Mouse (Mus musculus): ENCODE results near the gene Fhl2. TPM values are rescaled to one million over a fixed set of nuclear protein-coding genes. Genes with fewer than 3 reads are reported as not detected.
A peak's percentile ranks its signal among the peaks of the same experiment; 100 is the strongest.

The Fhl2 gene
- polyA plus RNA-seq, 1 experiment from 2014 or later = 228 TPM

DNA sequence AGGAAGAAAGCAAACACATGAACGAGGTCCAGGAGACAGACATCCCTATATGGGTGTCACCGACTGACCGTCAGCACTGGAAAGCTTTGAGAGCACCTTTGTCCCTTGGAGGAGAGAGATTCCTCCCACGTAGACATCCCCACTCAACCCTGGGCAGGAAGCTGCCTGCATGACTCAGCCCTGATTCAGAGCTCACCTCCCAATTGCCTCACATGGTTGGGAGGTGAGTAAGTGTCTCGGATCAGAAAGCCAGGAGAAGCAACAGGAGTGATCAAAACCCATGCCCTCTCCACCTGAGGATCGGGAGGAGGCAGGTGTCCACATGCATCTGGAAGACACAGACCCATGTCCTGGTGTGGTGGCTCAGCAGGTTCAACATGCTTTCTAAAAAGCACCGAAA lies 28.2 kb downstream of the Fhl2 start:
- WGBS = 56% methylated on average over 7 of the region's 7 CpGs
- ATAC-seq (ENCODE audit: extremely low read depth, insufficient number of reproducible peaks, low FRiP score, low TSS enrichment) = no peak
- no peak overlapping the region for H3K4me3 ChIP-seq
- H3K36me3 ChIP-seq = peaks cover 8% of the 10 kb centered on the region
- H3K9ac ChIP-seq = 0 out of 2 replicates have a peak overlapping the region, but pooled peaks have one; percentile 40
- no peaks in the 10 kb centered on the region for H3K9me3 ChIP-seq
- H3K4me2 ChIP-seq = no peak overlapping the region
- peak overlapping the region; percentile 70 for H3K27ac ChIP-seq (replicated peaks)
- no peaks in the 10 kb centered on the region for H3K27me3 ChIP-seq (replicated peaks)
- peaks cover 67% of the 10 kb centered on the region for H3K4me1 ChIP-seq

GRCm38 (mm10) chr1:43168026-43168425 lies 28.8 kb downstream of the Fhl2 start:
- WGBS = 40% methylated on average over 5 of the region's 5 CpGs
- Histone ChIP-seq H3K27me3 (replicated peaks) (no peaks in the 10 kb centered on the region), H3K4me2 (peak overlapping the region; percentile 16; the same call in 1 of the 2 replicates), H3K9me3 (no peaks in the 10 kb centered on the region), H3K27ac (replicated peaks) (peak overlapping the region; percentile 70), H3K36me3 (peaks cover 8% of the 10 kb centered on the region), H3K4me1 (peaks cover 62% of the 10 kb centered on the region), H3K9ac (peak overlapping the region; percentile 15; the same call in 1 of the 2 replicates), H3K4me3 (no peak overlapping the region)
- no peak for ATAC-seq (ENCODE audit: extremely low read depth, insufficient number of reproducible peaks, low FRiP score, low TSS enrichment)

DNA sequence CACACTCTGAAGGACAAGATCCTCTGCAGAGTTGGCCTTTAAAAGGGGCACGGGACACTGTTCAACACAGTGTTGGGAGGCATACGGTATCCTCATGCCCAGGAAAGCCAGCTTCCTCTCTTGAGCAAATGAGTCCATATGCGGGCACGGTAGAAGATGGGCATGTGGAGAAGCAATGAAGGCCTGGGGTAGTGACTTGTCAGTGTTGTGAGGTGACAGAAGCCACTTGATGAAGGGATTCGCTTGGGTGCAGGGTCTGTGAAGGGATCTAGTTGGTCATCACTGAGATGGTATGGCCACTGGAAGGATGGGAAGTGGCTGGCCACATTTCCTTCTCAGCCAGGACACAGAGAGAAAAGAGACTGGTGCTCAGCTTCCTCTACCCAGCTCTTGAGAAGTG lies 32.2 kb downstream of the Fhl2 start:
- peaks cover 24% of the 10 kb centered on the region for H3K36me3 ChIP-seq
- H3K4me1 ChIP-seq = peaks cover 63% of the 10 kb centered on the region
- 0 out of 2 replicates have a peak overlapping the region, but pooled peaks have one; percentile 80 for H3K4me2 ChIP-seq
- no peaks in the 10 kb centered on the region for H3K27me3 ChIP-seq (replicated peaks)
- 81% methylated on average over 5 of the region's 5 CpGs for WGBS
- H3K9me3 ChIP-seq = no peaks in the 10 kb centered on the region
- peak overlapping the region; percentile 98 for H3K27ac ChIP-seq (replicated peaks)
- peak overlapping the region; percentile 97; the same call in 1 of the 2 replicates for H3K9ac ChIP-seq
- 0 out of 2 replicates have a peak overlapping the region, but pooled peaks have one; percentile 86 for H3K4me3 ChIP-seq
- ATAC-seq (ENCODE audit: extremely low read depth, insufficient number of reproducible peaks, low FRiP score, low TSS enrichment) = no peak

DNA sequence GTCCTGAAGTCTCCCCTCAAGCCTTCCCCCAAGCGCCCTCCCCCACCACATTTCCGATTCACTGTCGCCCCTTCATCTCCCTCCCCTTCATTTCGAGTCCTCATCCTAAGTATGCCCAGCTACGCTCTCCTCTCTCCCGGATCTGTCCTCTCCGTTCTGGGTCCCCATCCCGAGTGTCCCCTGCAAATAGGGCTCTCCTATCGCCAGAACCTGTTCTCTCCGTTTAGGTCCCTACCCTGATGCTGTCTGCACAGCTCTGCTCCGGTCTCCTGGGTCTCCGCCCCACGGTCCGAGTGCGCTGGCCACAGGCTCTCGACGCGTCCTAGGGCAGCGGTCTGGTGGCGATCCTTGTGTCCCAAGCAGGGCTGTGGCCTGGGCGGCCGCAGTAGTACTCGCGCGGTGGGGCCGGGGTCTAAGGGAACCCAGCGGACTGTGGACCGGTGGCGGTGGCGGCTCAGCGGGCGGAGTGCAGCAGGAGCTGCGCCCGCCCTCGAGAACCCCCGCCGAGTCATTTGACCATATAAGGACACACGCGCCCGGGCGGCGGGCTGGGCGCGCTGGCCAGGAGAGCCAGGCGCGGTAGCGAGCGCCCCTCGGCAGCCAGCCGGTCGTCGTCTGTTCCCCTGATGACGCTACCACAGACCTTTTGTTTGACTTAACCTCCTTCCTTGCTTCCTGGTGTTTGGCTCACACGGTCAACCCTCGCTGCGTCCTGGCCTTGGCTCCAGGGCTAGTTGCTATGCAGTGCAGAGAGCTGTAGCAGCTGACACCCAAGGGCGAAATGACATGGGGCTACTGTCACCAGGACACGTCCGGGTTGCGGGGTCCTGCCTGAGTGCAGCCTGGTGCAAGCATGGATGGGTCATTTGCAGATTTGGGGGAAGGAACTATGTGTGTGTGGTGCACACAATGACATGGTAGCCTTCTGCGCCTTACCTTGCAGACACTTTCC lies 33.0 kb downstream of the Fhl2 start:
- 3% methylated on average over 61 of the region's 61 CpGs for WGBS
- Histone ChIP-seq H3K27me3 (replicated peaks) (no peaks in the 10 kb centered on the region), H3K9ac (peak overlapping the region; percentile 97), H3K27ac (replicated peaks) (peak overlapping the region; percentile 98), H3K4me1 (peaks cover 66% of the 10 kb centered on the region), H3K36me3 (peaks cover 31% of the 10 kb centered on the region), H3K9me3 (no peaks in the 10 kb centered on the region), H3K4me2 (peak overlapping the region; percentile 80), H3K4me3 (peak overlapping the region; percentile 86)
- peak; percentile 77 for ATAC-seq (ENCODE audit: extremely low read depth, insufficient number of reproducible peaks, low FRiP score, low TSS enrichment)

- peak overlapping the region; percentile 98 for H3K27ac ChIP-seq (replicated peaks)
- no peak for ATAC-seq (ENCODE audit: extremely low read depth, insufficient number of reproducible peaks, low FRiP score, low TSS enrichment)
- peak overlapping the region; percentile 80 for H3K4me2 ChIP-seq
- H3K9me3 ChIP-seq = no peaks in the 10 kb centered on the region
- H3K36me3 ChIP-seq = peaks cover 37% of the 10 kb centered on the region
- peak overlapping the region; percentile 97 for H3K9ac ChIP-seq
- H3K4me1 ChIP-seq = peaks cover 66% of the 10 kb centered on the region
- 0% methylated on average over 6 of the region's 6 CpGs for WGBS
- H3K4me3 ChIP-seq = peak overlapping the region; percentile 86
- no peaks in the 10 kb centered on the region for H3K27me3 ChIP-seq (replicated peaks)
Measured at GRCm38 (mm10) chr1:43163084-43163466, 33.7 kb downstream of the Fhl2 start.

DNA sequence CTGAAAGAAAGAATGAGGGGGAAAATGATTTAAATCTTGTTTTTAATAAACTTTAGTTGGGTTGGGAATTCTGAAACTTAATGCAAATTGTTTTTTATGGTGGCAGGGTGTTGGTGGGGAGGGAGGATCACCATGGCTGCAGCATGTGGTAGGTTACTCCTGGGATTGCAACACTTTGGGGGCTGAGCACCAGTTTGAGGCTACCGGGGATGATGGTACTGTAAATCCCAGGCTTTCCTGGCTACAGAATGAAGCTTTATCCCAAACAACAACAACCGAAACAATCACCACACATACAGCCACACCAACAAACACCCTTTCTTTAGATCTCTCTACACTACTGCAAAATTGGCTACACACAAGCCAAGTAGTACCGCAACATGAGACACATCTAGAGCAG lies 34.4 kb downstream of the Fhl2 start:
- Histone ChIP-seq H3K27me3 (replicated peaks) (no peaks in the 10 kb centered on the region), H3K9ac (peak overlapping the region; percentile 97), H3K4me2 (peak overlapping the region; percentile 80), H3K27ac (replicated peaks) (peak overlapping the region; percentile 98), H3K4me1 (peaks cover 64% of the 10 kb centered on the region), H3K9me3 (no peaks in the 10 kb centered on the region), H3K36me3 (peaks cover 43% of the 10 kb centered on the region), H3K4me3 (peak overlapping the region; percentile 86)
- 56% methylated on average over 3 of the region's 3 CpGs for WGBS
- no peak for ATAC-seq (ENCODE audit: extremely low read depth, insufficient number of reproducible peaks, low FRiP score, low TSS enrichment)

DNA sequence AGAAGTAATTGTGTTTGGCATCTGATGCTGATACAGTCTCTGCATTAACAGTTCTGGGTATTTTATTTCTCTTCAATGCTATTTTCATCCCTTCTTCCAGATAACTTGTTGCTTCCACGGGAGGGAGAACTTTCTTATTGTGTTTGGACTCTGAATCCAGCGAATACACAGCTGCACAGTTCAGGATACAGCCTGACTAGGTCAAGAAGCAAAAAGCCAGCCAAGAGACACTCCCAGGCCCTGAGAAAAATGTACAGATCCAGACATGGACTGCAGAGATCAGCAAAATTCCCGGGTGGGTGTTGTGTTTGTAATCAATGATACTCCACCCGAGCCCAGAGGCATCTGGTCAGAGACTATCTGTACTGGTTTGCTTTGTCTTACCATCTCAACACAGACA lies 37.4 kb downstream of the Fhl2 start:
- no peak for ATAC-seq (ENCODE audit: extremely low read depth, insufficient number of reproducible peaks, low FRiP score, low TSS enrichment)
- peak overlapping the region; percentile 98 for H3K27ac ChIP-seq (replicated peaks)
- peaks cover 87% of the 10 kb centered on the region for H3K4me1 ChIP-seq
- peaks cover 42% of the 10 kb centered on the region for H3K36me3 ChIP-seq
- 0 out of 2 replicates have a peak, but pooled peaks cover 3% of the 10 kb centered on the region for H3K9me3 ChIP-seq
- 16% methylated on average over 4 of the region's 4 CpGs for WGBS
- peak overlapping the region; percentile 19 for H3K4me3 ChIP-seq
- H3K4me2 ChIP-seq = peak overlapping the region; percentile 80
- no peaks in the 10 kb centered on the region for H3K27me3 ChIP-seq (replicated peaks)
- H3K9ac ChIP-seq = peak overlapping the region; percentile 44

DNA sequence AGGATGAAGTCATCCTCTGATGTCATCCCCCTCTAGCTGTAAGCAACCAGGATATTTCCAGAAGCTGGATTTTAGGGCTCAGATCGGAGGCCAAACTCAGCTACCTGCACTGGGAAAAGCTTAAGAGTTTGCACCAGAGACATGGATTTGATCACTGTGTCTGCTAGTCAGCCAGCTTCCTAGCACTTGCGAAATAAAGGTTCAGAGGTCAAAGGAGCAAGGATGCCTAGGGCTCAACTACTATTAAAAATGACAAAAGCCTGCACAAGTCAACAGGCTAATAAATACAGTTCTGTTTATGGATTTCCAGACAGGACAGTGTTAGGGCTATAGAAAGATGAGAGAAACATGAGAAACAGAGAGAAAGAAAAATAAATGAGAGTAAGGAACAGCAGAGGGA lies 38.9 kb downstream of the Fhl2 start:
- Histone ChIP-seq H3K4me1 (peaks cover 94% of the 10 kb centered on the region), H3K27ac (replicated peaks) (0 out of 2 replicates have a peak overlapping the region, but pooled peaks have one; percentile 16)

DNA sequence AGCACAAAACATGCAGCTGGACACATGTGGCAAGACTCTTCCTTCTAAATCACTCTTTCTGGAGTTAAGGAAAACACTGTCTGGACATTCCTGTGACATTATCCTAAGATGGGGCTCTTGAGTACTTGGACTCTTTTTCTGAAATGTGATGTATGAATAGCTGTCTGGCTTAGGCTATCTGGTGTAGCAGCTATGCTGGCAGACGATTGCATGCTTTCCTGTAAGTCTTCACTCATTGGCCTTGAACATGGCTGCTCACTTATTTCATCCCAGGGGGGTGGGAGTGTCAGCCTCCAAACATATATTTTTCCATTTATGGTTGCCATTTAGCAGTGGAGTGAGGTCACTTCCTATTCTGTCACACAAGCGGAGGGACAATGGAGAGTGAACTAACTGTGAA lies 42.3 kb downstream of the Fhl2 start:
- WGBS = 30% methylated on average over 2 of the region's 2 CpGs
- Histone ChIP-seq H3K4me3 (no peak overlapping the region), H3K9ac (no peak overlapping the region), H3K4me2 (peak overlapping the region; percentile 18; the same call in 1 of the 2 replicates), H3K27ac (replicated peaks) (peak overlapping the region; percentile 73), H3K4me1 (peaks cover 93% of the 10 kb centered on the region), H3K9me3 (0 out of 2 replicates have a peak, but pooled peaks cover 3% of the 10 kb centered on the region), H3K36me3 (peaks cover 69% of the 10 kb centered on the region), H3K27me3 (replicated peaks) (no peaks in the 10 kb centered on the region)
- ATAC-seq (ENCODE audit: extremely low read depth, insufficient number of reproducible peaks, low FRiP score, low TSS enrichment) = peak; percentile 20; the same call in 1 of the 2 replicates

More for the DNA sequence above, 38.9 kb downstream of the Fhl2 start:
- H3K9ac ChIP-seq = no peak overlapping the region
- 0 out of 2 replicates have a peak, but pooled peaks cover 3% of the 10 kb centered on the region for H3K9me3 ChIP-seq
- no peaks in the 10 kb centered on the region for H3K27me3 ChIP-seq (replicated peaks)
- 90% methylated on average over 2 of the region's 2 CpGs for WGBS
- peaks cover 51% of the 10 kb centered on the region for H3K36me3 ChIP-seq
- ATAC-seq (ENCODE audit: extremely low read depth, insufficient number of reproducible peaks, low FRiP score, low TSS enrichment) = no peak
- H3K4me2 ChIP-seq = no peak overlapping the region
- H3K4me3 ChIP-seq = no peak overlapping the region

DNA sequence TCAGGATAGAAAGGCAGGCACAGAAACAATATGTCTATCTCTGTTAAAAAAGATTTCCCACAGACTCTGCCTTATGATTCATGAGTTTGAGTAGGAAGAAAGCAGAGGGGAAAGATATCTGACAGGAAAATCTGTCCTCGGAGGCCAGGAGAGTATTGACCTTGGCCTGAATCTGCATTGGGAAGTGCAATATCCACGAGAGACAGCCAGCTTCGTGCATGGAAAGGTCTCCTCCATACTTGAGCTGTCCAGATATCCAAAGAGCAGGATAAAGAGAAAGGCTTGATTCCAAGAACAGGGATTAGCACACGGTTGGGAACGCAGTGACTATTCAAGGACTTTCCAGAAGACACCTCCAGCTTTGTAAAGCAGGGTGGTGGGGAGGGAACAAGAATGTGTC lies 43.2 kb downstream of the Fhl2 start:
- no peak for ATAC-seq (ENCODE audit: extremely low read depth, insufficient number of reproducible peaks, low FRiP score, low TSS enrichment)
- peaks cover 69% of the 10 kb centered on the region for H3K36me3 ChIP-seq
- H3K9ac ChIP-seq = no peak overlapping the region
- WGBS = 28% methylated on average over 5 of the region's 5 CpGs
- no peak overlapping the region for H3K4me3 ChIP-seq
- H3K9me3 ChIP-seq = 0 out of 2 replicates have a peak, but pooled peaks cover 3% of the 10 kb centered on the region
- peak overlapping the region; percentile 73 for H3K27ac ChIP-seq (replicated peaks)
- peaks cover 92% of the 10 kb centered on the region for H3K4me1 ChIP-seq
- no peaks in the 10 kb centered on the region for H3K27me3 ChIP-seq (replicated peaks)
- H3K4me2 ChIP-seq = no peak overlapping the region

- Histone ChIP-seq H3K36me3 (peaks cover 71% of the 10 kb centered on the region), H3K4me2 (no peak overlapping the region), H3K27ac (replicated peaks) (peak overlapping the region; percentile 73; the same call in 1 of the 2 replicates), H3K27me3 (replicated peaks) (no peaks in the 10 kb centered on the region), H3K9me3 (0 out of 2 replicates have a peak, but pooled peaks cover 3% of the 10 kb centered on the region), H3K9ac (no peak overlapping the region), H3K4me1 (peaks cover 92% of the 10 kb centered on the region), H3K4me3 (no peak overlapping the region)
- WGBS = 49% methylated on average over 4 of the region's 4 CpGs
- ATAC-seq (ENCODE audit: extremely low read depth, insufficient number of reproducible peaks, low FRiP score, low TSS enrichment) = no peak
Measured at GRCm38 (mm10) chr1:43152626-43153025, 44.2 kb downstream of the Fhl2 start.

All from heart, embryonic 13.5 days (tissue).